Mouse (Mus musculus) embryonic facial prominence, embryonic 11.5 days (tissue): ENCODE measurements around the gene Smim26. TPM values are rescaled to one million over a fixed set of nuclear protein-coding genes. Genes with fewer than 3 reads are reported as not detected.

ENCODE experiments used
- ATAC-seq: fragments of 200-750 bp; cut with Nextera tagmentation; replicated peaks from 2 replicates; pipeline ENCODE4 v1.8.0; 2017; ENCODE audit warnings: low read depth; ENCODE audit not compliant: insufficient number of reproducible peaks, low FRiP score, low TSS enrichment
- DNase-seq: peaks from one replicate; pipeline ENCODE4 v3.0.0-alpha.2; 2015; ENCODE audit warnings: low spot score
- H3K27ac ChIP-seq: fragments of 300-500 bp; sonication (generic); replicated peaks from 2 replicates; pipeline ENCODE4 v1.5.1; 2014; ENCODE audit warnings: mild to moderate bottlenecking, low read depth, low read length, control low read depth
- H3K27me3 ChIP-seq: fragments of 300-500 bp; sonication (generic); 2 replicates; pipeline ENCODE4 v1.6.1; 2014; ENCODE audit warnings: mild to moderate bottlenecking, low read length, moderate library complexity, mixed read lengths; ENCODE audit not compliant: control insufficient read depth, insufficient read depth
- H3K36me3 ChIP-seq: fragments of 300-500 bp; sonication (generic); replicated peaks from 2 replicates; pipeline ENCODE4 v1.6.1; 2014; ENCODE audit warnings: low read depth, mild to moderate bottlenecking, low read length, moderate library complexity, mixed read lengths; ENCODE audit not compliant: control insufficient read depth, insufficient read depth
- H3K4me1 ChIP-seq: fragments of 300-500 bp; sonication (generic); 2 replicates; pipeline ENCODE4 v1.6.1; 2014; ENCODE audit warnings: low read length, mixed read lengths; ENCODE audit not compliant: control insufficient read depth, insufficient read depth
- H3K4me2 ChIP-seq: fragments of 300-500 bp; sonication (generic); 2 replicates; pipeline ENCODE4 v1.6.1; 2014; ENCODE audit warnings: low read depth, mild to moderate bottlenecking, control low read depth, low read length, moderate library complexity
- H3K4me3 ChIP-seq: fragments of 300-500 bp; sonication (generic); 2 replicates; pipeline ENCODE4 v1.5.1; 2014; ENCODE audit warnings: low read depth, low read length, control low read depth
- H3K9ac ChIP-seq: fragments of 300-500 bp; sonication (generic); replicated peaks from 2 replicates; pipeline ENCODE4 v1.6.1; 2014; ENCODE audit warnings: mild to moderate bottlenecking, control low read depth, low read length
- H3K9me3 ChIP-seq: fragments of 300-500 bp; sonication (generic); replicated peaks from 2 replicates; pipeline ENCODE4 v1.6.1; 2016; ENCODE audit warnings: mild to moderate bottlenecking, low read length, inconsistent platforms, mixed read lengths; ENCODE audit not compliant: control insufficient read depth
- WGBS: fragments of 180-500 bp; shearing (Covaris S2); extraction: QIAGEN DNeasy Blood & Tissue Kit; methylation state at CpG from one replicate; pipeline ENCODE4 v1.1.7; 2014; 5-methylcytosine and 5-hydroxymethylcytosine counted together
- polyA plus RNA-seq: library from polyadenylated mRNA; unstranded; fragments of >200 nt; fragmentation: Nextera tagmentation; extraction: Ambion mirVana; gene quantifications from 2 replicates; pipeline ENCODE4 v1.2.1, GENCODE M21; 2014

Smim26 gene
- polyA plus RNA-seq, 1 experiment from 2014 or later = 44.2 TPM

DNA sequence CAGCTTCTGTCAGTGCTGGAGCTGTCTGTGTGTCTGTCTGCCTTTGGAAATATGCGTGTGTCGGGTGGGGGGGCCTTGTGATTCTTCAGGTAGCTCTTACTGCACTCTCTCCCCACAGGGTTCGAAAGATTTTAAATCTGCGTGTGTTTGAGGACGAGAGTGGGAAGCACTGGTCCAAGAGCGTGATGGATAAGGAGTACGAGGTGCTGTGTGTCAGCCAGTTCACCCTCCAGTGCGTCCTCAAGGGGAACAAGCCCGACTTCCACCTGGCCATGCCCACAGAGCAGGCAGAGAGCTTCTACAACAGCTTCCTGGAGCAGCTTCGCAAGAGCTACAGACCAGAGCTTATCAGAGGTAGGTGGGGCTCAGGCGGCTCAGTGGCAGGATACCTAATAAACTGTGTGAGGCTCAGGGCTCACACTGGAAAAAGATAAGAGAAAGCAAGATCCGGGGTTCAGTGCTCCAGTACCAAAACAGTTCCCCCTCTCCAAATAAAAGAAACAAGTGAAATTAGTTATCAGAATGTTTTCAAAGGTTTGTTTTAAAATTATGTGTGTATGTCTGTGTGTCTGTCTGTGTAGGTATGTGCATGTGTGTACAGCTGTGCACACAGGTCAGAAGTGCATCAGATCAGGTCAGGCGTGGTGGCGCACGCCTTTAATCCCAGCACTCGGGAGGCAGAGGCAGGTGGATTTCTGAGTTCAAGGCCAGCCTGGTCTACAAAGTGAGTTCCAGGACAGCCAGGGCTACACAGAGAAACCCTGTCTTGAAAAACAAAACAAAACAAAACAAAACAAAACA lies 23.4 kb downstream of the Smim26 start:
- WGBS = 89% methylated on average over 16 of the region's 16 CpGs
- H3K9me3 ChIP-seq = no peaks in the 10 kb centered on the region

DNA sequence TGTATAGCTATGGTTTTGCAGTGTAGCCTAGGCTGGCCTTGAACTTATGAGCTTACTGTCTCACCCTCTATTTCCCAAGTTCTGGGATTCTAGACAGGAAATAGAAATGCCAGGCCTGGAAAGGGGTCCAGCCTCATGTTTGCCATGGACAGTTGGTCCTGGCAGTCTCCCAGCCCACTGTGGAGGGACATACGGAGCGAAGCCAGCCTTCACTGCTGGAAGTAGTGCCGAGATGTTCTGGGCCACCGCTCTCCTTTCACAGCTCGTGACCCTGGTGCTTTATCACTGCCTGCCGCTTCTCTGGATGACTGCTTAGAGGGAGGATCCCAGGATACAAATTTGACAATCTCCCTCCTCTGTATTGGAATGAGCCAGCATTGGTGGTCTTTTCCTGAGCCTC lies 27.6 kb downstream of the Smim26 start:
- H3K27ac ChIP-seq = no peak overlapping the region
- ATAC-seq = no peak
- WGBS = 81% methylated on average over 6 of the region's 6 CpGs
- H3K4me1 ChIP-seq = no peaks in the 10 kb centered on the region
- no peaks in the 10 kb centered on the region for H3K36me3 ChIP-seq
- H3K9me3 ChIP-seq = no peaks in the 10 kb centered on the region
- H3K4me2 ChIP-seq = no peak overlapping the region
- DNase-seq = no peak
- no peaks in the 10 kb centered on the region for H3K27me3 ChIP-seq
- no peak overlapping the region for H3K4me3 ChIP-seq
- H3K9ac ChIP-seq = no peak overlapping the region

More for the DNA sequence above, 23.4 kb downstream of the Smim26 start:
- Histone ChIP-seq H3K4me2 (no peak overlapping the region), H3K4me3 (no peak overlapping the region), H3K27ac (no peak overlapping the region), H3K36me3 (no peaks in the 10 kb centered on the region), H3K9ac (no peak overlapping the region), H3K4me1 (no peaks in the 10 kb centered on the region), H3K27me3 (no peaks in the 10 kb centered on the region)
- no peak for DNase-seq
- ATAC-seq = no peak

DNA sequence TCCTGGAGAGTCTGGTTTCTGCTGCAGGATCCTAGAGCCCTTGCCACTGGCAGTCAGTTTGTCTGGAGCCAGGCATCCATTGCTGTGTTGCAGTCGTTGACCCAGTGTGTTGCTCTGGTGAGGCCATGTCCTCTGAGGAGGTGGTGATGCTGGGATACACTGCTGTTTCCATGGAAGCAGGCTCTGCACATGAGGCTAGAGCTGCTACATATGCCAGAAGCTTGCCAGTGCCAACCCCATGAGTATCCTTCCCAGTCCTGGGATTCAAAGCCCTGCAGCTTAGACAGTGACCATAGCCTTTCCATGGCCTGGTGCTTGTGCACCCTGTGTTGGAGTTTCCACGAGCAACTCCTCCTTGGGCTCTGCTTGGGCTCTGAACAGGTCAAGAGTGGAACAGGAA lies 39.7 kb downstream of the Smim26 start:
- WGBS = 88% methylated on average over 2 of the region's 2 CpGs
- Histone ChIP-seq H3K4me1 (no peaks in the 10 kb centered on the region), H3K27me3 (no peaks in the 10 kb centered on the region), H3K4me3 (no peak overlapping the region), H3K4me2 (no peak overlapping the region), H3K36me3 (no peaks in the 10 kb centered on the region), H3K27ac (no peak overlapping the region), H3K9me3 (no peaks in the 10 kb centered on the region), H3K9ac (no peak overlapping the region)
- ATAC-seq (0 out of 2 replicates have a peak, but pooled peaks have one; percentile 39), DNase-seq (no peak)

DNA sequence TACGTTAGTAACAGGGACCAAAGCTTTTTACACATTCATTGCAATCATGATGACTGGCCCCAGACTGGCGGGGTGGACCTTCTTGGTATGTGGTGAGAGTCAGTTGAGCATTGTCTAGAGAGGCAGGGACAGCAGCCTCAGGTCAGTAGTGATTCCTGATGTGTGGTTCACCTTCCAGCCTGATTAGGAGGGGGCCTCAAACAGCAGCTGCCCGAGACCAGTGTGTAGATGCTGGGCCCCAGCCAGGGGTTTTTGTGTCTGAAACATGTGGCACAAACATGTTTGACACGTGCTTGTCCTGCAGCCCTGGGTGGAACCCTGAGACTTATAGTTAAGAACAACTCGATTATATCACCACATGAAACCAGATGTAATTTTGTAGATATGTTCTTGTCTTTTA lies 40.4 kb downstream of the Smim26 start:
- no peak overlapping the region for H3K4me3 ChIP-seq
- no peak for DNase-seq
- H3K27me3 ChIP-seq = no peaks in the 10 kb centered on the region
- no peaks in the 10 kb centered on the region for H3K36me3 ChIP-seq
- H3K4me1 ChIP-seq = no peaks in the 10 kb centered on the region
- no peak overlapping the region for H3K9ac ChIP-seq
- ATAC-seq = no peak
- no peak overlapping the region for H3K27ac ChIP-seq
- 64% methylated on average over 5 of the region's 5 CpGs for WGBS
- no peaks in the 10 kb centered on the region for H3K9me3 ChIP-seq
- no peak overlapping the region for H3K4me2 ChIP-seq

DNA sequence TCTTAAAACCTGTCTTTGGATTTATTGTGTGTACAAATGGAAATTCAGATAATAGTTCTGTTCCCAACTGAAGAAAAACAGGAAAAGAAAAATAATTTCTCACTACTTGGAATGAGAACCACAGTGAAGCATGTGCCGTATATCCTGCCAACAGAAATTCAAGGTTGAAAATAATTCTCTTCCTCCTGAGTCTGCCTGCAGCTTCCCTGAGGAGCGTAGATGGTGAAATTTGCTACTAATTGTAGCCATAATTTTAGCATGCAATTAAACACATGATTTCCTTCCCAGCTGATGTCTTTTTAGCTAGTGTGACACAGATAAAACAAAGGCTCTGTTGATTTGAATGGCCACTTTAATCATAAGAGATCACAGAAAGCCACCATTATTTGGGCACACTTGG lies 40.9 kb downstream of the Smim26 start:
- WGBS = 73% methylated on average over 2 of the region's 2 CpGs
- DNase-seq (no peak), ATAC-seq (no peak)
- Histone ChIP-seq H3K4me3 (no peak overlapping the region), H3K4me2 (no peak overlapping the region), H3K27ac (no peak overlapping the region), H3K9me3 (no peaks in the 10 kb centered on the region), H3K9ac (no peak overlapping the region), H3K4me1 (no peaks in the 10 kb centered on the region), H3K36me3 (no peaks in the 10 kb centered on the region), H3K27me3 (no peaks in the 10 kb centered on the region)

DNA sequence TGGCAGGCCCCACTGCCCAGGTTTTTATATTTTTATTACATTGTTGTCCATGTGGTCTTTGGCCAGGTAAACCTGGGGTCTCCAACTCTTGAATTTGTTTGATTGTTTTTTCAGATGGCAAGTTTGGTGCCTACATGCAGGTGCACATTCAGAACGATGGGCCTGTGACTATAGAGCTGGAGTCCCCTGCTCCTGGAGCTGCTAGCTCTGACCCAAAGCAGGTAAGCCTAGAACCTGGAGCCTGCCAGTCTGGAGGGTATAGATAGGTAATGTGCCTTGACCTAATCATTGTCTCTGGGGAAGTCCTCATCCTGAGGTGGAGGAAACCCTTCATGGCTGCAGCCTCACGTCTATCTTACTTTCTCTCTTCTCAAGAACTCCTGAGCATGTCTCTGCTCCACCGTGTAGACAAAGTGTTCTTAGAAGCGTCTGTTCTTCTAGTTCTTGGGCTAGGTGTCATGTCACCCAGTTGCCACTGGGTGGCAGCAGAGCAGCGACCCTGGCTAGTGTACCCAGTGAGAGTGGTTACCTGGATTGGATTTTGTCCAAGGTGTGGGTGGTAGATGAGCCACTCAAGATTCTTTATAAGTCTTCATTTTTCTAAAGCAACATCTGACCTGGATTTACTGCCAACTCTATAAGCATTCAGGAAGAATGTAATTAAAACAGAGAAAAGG lies 41.9 kb downstream of the Smim26 start:
- Histone ChIP-seq H3K27ac (no peak overlapping the region), H3K9me3 (no peaks in the 10 kb centered on the region), H3K4me1 (no peaks in the 10 kb centered on the region), H3K9ac (no peak overlapping the region), H3K4me3 (no peak overlapping the region), H3K4me2 (no peak overlapping the region), H3K36me3 (no peaks in the 10 kb centered on the region), H3K27me3 (no peaks in the 10 kb centered on the region)
- DNase-seq (peak; percentile 73), ATAC-seq (0 out of 2 replicates have a peak, but pooled peaks have one; percentile 11)
- WGBS = 24% methylated on average over 5 of the region's 5 CpGs

DNA sequence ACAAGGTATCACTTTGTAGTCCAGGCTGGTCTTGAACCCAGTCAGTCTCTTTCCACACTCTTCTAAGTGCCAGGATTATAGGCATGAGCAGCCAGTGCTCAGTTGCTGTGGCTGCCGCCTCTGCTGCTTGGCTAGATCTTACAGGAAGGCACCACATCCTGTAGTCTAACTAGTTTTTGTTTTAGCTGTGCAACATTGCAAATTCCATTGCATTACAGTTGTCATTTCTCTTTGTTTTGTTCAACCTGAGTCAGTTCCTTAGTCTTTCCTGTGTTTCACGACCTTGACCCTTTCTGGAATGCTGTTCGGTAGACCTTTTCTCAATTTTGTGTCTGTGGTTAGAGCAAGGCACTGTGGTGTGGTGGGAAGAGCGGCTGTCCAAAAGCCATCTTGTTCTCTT lies 43.4 kb downstream of the Smim26 start:
- Histone ChIP-seq H3K36me3 (no peaks in the 10 kb centered on the region), H3K27ac (no peak overlapping the region), H3K9me3 (no peaks in the 10 kb centered on the region), H3K27me3 (no peaks in the 10 kb centered on the region), H3K9ac (no peak overlapping the region), H3K4me3 (no peak overlapping the region), H3K4me1 (no peaks in the 10 kb centered on the region), H3K4me2 (no peak overlapping the region)
- ATAC-seq = no peak
- DNase-seq = no peak
- 80% methylated on average over 4 of the region's 4 CpGs for WGBS

DNA sequence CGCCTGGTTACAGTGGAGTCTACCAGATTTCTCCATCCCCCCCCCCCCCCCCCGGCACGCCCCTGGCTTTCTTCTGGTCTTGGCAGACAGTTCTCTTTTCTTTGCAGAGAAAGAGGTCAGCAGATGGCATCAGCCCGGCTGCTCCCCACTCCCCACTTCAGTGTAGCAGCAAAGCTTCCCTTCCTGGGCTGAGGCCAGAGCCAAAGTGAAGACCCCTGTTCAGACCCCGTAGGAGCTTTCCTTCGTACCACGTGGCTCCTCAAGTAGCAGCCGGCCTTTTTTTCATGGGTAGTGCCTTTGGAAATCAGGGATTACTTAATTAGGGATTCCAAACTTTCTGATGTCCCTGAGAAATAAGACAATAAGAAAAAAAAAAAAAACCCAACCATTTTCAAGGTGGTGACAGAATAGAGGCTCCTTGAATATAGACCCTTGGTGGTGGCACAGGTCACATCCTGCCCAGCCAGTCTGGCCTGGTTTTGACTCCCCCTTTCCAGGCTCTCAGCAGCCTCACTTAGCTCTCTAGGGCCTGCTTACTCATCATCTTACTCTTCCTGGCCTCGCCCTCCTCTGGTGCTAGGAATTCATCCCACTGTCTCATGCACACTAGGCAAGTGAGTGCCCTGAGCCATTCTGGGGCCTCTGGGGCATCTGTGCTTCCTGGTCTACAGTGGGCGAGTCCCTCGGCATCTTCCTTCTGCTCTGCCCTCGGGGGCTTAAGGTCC lies 44.0 kb downstream of the Smim26 start:
- H3K4me1 ChIP-seq = no peaks in the 10 kb centered on the region
- no peak overlapping the region for H3K9ac ChIP-seq
- no peaks in the 10 kb centered on the region for H3K27me3 ChIP-seq
- H3K4me2 ChIP-seq = no peak overlapping the region
- 83% methylated on average over 12 of the region's 12 CpGs for WGBS
- H3K27ac ChIP-seq = no peak overlapping the region
- H3K36me3 ChIP-seq = no peaks in the 10 kb centered on the region
- H3K4me3 ChIP-seq = no peak overlapping the region
- DNase-seq = no peak
- ATAC-seq = no peak
- H3K9me3 ChIP-seq = no peaks in the 10 kb centered on the region
